9 mouse cellular contexts compared by ENCODE assay signal in genomic region chr5:137308356-137308755, GRCm38 (mm10). TPM values are rescaled to one million over a fixed set of nuclear protein-coding genes. Genes with fewer than 3 reads are reported as not detected.
DNase-seq lines count a peak whose midpoint lies in the region; ATAC-seq and TF ChIP-seq lines count a peak whose summit lies in the region.
"Had no signal": no experiment of that assay in that cellular context is flagged by ENCODE, and none has a peak within 500 bp of the region (broad histone marks: within the 10 kb centered on the region; RNA-seq: fewer than 3 reads in every experiment).

No protein-coding gene starts in this region.

- peaks cover 35% of the 10 kb centered on the region for H3K36me3 ChIP-seq in kidney, postnatal 0 days (ENCODE audit: insufficient read depth, low read length)
- H3K36me3 ChIP-seq in embryonic facial prominence, embryonic 11.5 days (replicated peaks; ENCODE audit: control insufficient read depth, insufficient read depth, low read depth, low read length), result peaks cover 6% of the 10 kb centered on the region
- H3K36me3 ChIP-seq in intestine, embryonic 16.5 days (ENCODE audit: control insufficient read depth, insufficient read depth, low read length), result peaks cover 23% of the 10 kb centered on the region
- H3K36me3 ChIP-seq in neural tube, embryonic 14.5 days (ENCODE audit: control insufficient read depth, insufficient read depth, low read length), result peaks cover 4% of the 10 kb centered on the region; the same call in 1 of the 2 replicates

- peak overlapping the region; percentile 98; the same call in 1 of the 2 replicates for H3K9ac ChIP-seq in kidney, postnatal 0 days (ENCODE audit: low read depth, low read length)
- H3K9ac ChIP-seq in embryonic facial prominence, embryonic 11.5 days (replicated peaks; ENCODE audit: low read length), result peak overlapping the region; percentile 22; the same call in 1 of the 2 replicates
- peak overlapping the region; percentile 95; the same call in 1 of the 2 replicates for H3K9ac ChIP-seq in intestine, embryonic 16.5 days (ENCODE audit: low read depth, low read length)
- H3K9ac ChIP-seq in neural tube, embryonic 14.5 days (replicated peaks; ENCODE audit: low read depth, low read length), result peak overlapping the region; percentile 94

- WGBS in kidney, postnatal 0 days, result 91% methylated on average over 4 of the region's 4 CpGs
- 93% methylated on average over 4 of the region's 4 CpGs for WGBS in embryonic facial prominence, embryonic 11.5 days
- WGBS in intestine, embryonic 16.5 days, result 92% methylated on average over 4 of the region's 4 CpGs
- WGBS in neural tube, embryonic 14.5 days, result over 99% methylated on average over 4 of the region's 4 CpGs

- no peak for DNase-seq in kidney, postnatal 0 days (ENCODE audit: low spot score)
- no peak for DNase-seq in kidney, adult 18-20 months
- DNase-seq in embryonic facial prominence, embryonic 11.5 days (ENCODE audit: low spot score), result no peak
- DNase-seq in urinary bladder, adult 2 months (ENCODE audit: low spot score), result no peak
- DNase-seq in lung, postnatal 25 days (ENCODE audit: low spot score), result no peak
- no peak for DNase-seq in embryo, embryonic 10 days (ENCODE audit: low spot score)
- DNase-seq: thymus, postnatal 25 days had no signal

- peak overlapping the region; percentile 90 for H3K27ac ChIP-seq in kidney, postnatal 0 days
- H3K27ac ChIP-seq in embryonic facial prominence, embryonic 11.5 days (replicated peaks; ENCODE audit: low read depth, low read length), result peak overlapping the region; percentile 91; the same call in 1 of the 2 replicates
- peak overlapping the region; percentile 94; the same call in 1 of the 2 replicates for H3K27ac ChIP-seq in intestine, embryonic 16.5 days (ENCODE audit: low read length)
- H3K27ac ChIP-seq in neural tube, embryonic 14.5 days (ENCODE audit: low read depth, low read length), result peak overlapping the region; percentile 95

- no peaks in the 10 kb centered on the region for H3K9me3 ChIP-seq in kidney, postnatal 0 days (replicated peaks; ENCODE audit: low read length)
- H3K9me3 ChIP-seq in embryonic facial prominence, embryonic 11.5 days (replicated peaks; ENCODE audit: control insufficient read depth, low read length), result no peaks in the 10 kb centered on the region
- H3K9me3 ChIP-seq in intestine, embryonic 16.5 days (ENCODE audit: control insufficient read depth, low read length), result 0 out of 2 replicates have a peak, but pooled peaks cover 3% of the 10 kb centered on the region
- no peaks in the 10 kb centered on the region for H3K9me3 ChIP-seq in neural tube, embryonic 14.5 days (ENCODE audit: control insufficient read depth, low read length)

- peak overlapping the region; percentile 91; the same call in 1 of the 2 replicates for H3K4me3 ChIP-seq in kidney, postnatal 0 days (replicated peaks; ENCODE audit: low read depth, low read length)
- peak overlapping the region; percentile 92; the same call in 1 of the 2 replicates for H3K4me3 ChIP-seq in embryonic facial prominence, embryonic 11.5 days (ENCODE audit: low read depth, low read length)
- peak overlapping the region; percentile 88 for H3K4me3 ChIP-seq in intestine, embryonic 16.5 days (ENCODE audit: low read length)
- peak overlapping the region; percentile 96; the same call in 1 of the 2 replicates for H3K4me3 ChIP-seq in neural tube, embryonic 14.5 days (ENCODE audit: low read depth, low read length)

- no peaks in the 10 kb centered on the region for H3K27me3 ChIP-seq in kidney, postnatal 0 days (ENCODE audit: insufficient read depth, low read length)
- H3K27me3 ChIP-seq in embryonic facial prominence, embryonic 11.5 days (ENCODE audit: control insufficient read depth, insufficient read depth, low read length), result no peaks in the 10 kb centered on the region
- no peaks in the 10 kb centered on the region for H3K27me3 ChIP-seq in intestine, embryonic 16.5 days (replicated peaks; ENCODE audit: control insufficient read depth, insufficient read depth, low read length)
- H3K27me3 ChIP-seq in neural tube, embryonic 14.5 days (ENCODE audit: control insufficient read depth, insufficient read depth, low read length), result no peaks in the 10 kb centered on the region

- ATAC-seq in kidney, postnatal 0 days (replicated peaks; ENCODE audit: low FRiP score, low read depth), result no peak
- ATAC-seq in embryonic facial prominence, embryonic 11.5 days (replicated peaks; ENCODE audit: insufficient number of reproducible peaks, low FRiP score, low TSS enrichment, low read depth), result no peak
- ATAC-seq in intestine, embryonic 16.5 days, result no peak
- ATAC-seq in neural tube, embryonic 14.5 days (ENCODE audit: low read depth), result no peak

- H3K4me2 ChIP-seq in kidney, postnatal 0 days (ENCODE audit: low read length), result peak overlapping the region; percentile 80
- peak overlapping the region; percentile 60; the same call in 1 of the 2 replicates for H3K4me2 ChIP-seq in embryonic facial prominence, embryonic 11.5 days (ENCODE audit: low read depth, low read length)
- H3K4me2 ChIP-seq in intestine, embryonic 16.5 days (ENCODE audit: low read depth, low read length), result peak overlapping the region; percentile 51
- H3K4me2 ChIP-seq in neural tube, embryonic 14.5 days (ENCODE audit: low read depth, low read length), result peak overlapping the region; percentile 57

- TF ChIP-seq CTCF in kidney, postnatal 0 days (IDR thresholded peaks at IDR 0.05; ENCODE audit: low read depth), result no peak

- H3K4me1 ChIP-seq in kidney, postnatal 0 days (replicated peaks; ENCODE audit: insufficient read depth, low read length), result peaks cover 35% of the 10 kb centered on the region
- peaks cover 10% of the 10 kb centered on the region for H3K4me1 ChIP-seq in embryonic facial prominence, embryonic 11.5 days (ENCODE audit: control insufficient read depth, insufficient read depth, low read length)
- peaks cover 36% of the 10 kb centered on the region for H3K4me1 ChIP-seq in intestine, embryonic 16.5 days (ENCODE audit: control insufficient read depth, insufficient read depth, low read length)
- peaks cover 30% of the 10 kb centered on the region for H3K4me1 ChIP-seq in neural tube, embryonic 14.5 days (ENCODE audit: control insufficient read depth, insufficient read depth, low read length)

RNA-seq across cellular contexts. Expression of gene Srrt, which starts 0.9 kb away (rescaled TPM):
- 68.0 and 77.7 TPM in 2 replicates for polyA plus RNA-seq in kidney, postnatal 0 days (2015; fragmentation: Nextera tagmentation; extraction: Ambion mirVana)
- polyA plus RNA-seq in embryonic facial prominence, embryonic 11.5 days (2014; fragmentation: Nextera tagmentation; extraction: Ambion mirVana), result 136 and 148 TPM in 2 replicates
- 106 and 113 TPM in 2 replicates for polyA plus RNA-seq in intestine, embryonic 16.5 days (2015; fragmentation: Nextera tagmentation; extraction: Ambion mirVana)
- polyA plus RNA-seq in neural tube, embryonic 14.5 days (2014; fragmentation: Nextera tagmentation; extraction: Ambion mirVana), result 81.8 and 91.5 TPM in 2 replicates
- polyA plus RNA-seq in urinary bladder, adult 2 months (2012; rRNA removed), result 163 and 168 TPM in 2 replicates

RNA-seq across cellular contexts. Expression of gene Trip6, which starts 5.8 kb away (rescaled TPM):
- 74.8 and 75.6 TPM in 2 replicates for polyA plus RNA-seq in kidney, postnatal 0 days (2015; fragmentation: Nextera tagmentation; extraction: Ambion mirVana)
- 40.3 and 51.8 TPM in 2 replicates for polyA plus RNA-seq in embryonic facial prominence, embryonic 11.5 days (2014; fragmentation: Nextera tagmentation; extraction: Ambion mirVana)
- 61.2 and 68.0 TPM in 2 replicates for polyA plus RNA-seq in intestine, embryonic 16.5 days (2015; fragmentation: Nextera tagmentation; extraction: Ambion mirVana)
- 8.0 and 11.5 TPM in 2 replicates for polyA plus RNA-seq in neural tube, embryonic 14.5 days (2014; fragmentation: Nextera tagmentation; extraction: Ambion mirVana)
- polyA plus RNA-seq in urinary bladder, adult 2 months (2012; rRNA removed), result 54.5 and 62.8 TPM in 2 replicates

RNA-seq across cellular contexts. Expression of gene Ufsp1, which starts 13.9 kb away (rescaled TPM):
- 11.4 and 12.8 TPM in 2 replicates for polyA plus RNA-seq in kidney, postnatal 0 days (2015; fragmentation: Nextera tagmentation; extraction: Ambion mirVana)
- 6.6 and 7.8 TPM in 2 replicates for polyA plus RNA-seq in embryonic facial prominence, embryonic 11.5 days (2014; fragmentation: Nextera tagmentation; extraction: Ambion mirVana)
- 9.5 and 10.7 TPM in 2 replicates for polyA plus RNA-seq in intestine, embryonic 16.5 days (2015; fragmentation: Nextera tagmentation; extraction: Ambion mirVana)
- polyA plus RNA-seq in neural tube, embryonic 14.5 days (2014; fragmentation: Nextera tagmentation; extraction: Ambion mirVana), result 19.7 and 24.0 TPM in 2 replicates
- 8.2 and 9.0 TPM in 2 replicates for polyA plus RNA-seq in urinary bladder, adult 2 months (2012; rRNA removed)

RNA-seq across cellular contexts. Expression of gene Ache, which starts 21.0 kb away (rescaled TPM):
- 6.5 and 7.4 TPM in 2 replicates for polyA plus RNA-seq in kidney, postnatal 0 days (2015; fragmentation: Nextera tagmentation; extraction: Ambion mirVana)
- 3.5 and 6.3 TPM in 2 replicates for polyA plus RNA-seq in embryonic facial prominence, embryonic 11.5 days (2014; fragmentation: Nextera tagmentation; extraction: Ambion mirVana)
- polyA plus RNA-seq in intestine, embryonic 16.5 days (2015; fragmentation: Nextera tagmentation; extraction: Ambion mirVana), result 9.0 and 9.3 TPM in 2 replicates
- polyA plus RNA-seq in neural tube, embryonic 14.5 days (2014; fragmentation: Nextera tagmentation; extraction: Ambion mirVana), result 61.8 and 79.1 TPM in 2 replicates
- 0.87 and 1.1 TPM in 2 replicates for polyA plus RNA-seq in urinary bladder, adult 2 months (2012; rRNA removed)

RNA-seq across cellular contexts. Expression of gene Slc12a9, which starts 25.0 kb away (rescaled TPM):
- 11.8 and 12.0 TPM in 2 replicates for polyA plus RNA-seq in kidney, postnatal 0 days (2015; fragmentation: Nextera tagmentation; extraction: Ambion mirVana)
- polyA plus RNA-seq in embryonic facial prominence, embryonic 11.5 days (2014; fragmentation: Nextera tagmentation; extraction: Ambion mirVana), result 3.0 and 4.2 TPM in 2 replicates
- polyA plus RNA-seq in intestine, embryonic 16.5 days (2015; fragmentation: Nextera tagmentation; extraction: Ambion mirVana), result 14.7 and 15.7 TPM in 2 replicates
- polyA plus RNA-seq in neural tube, embryonic 14.5 days (2014; fragmentation: Nextera tagmentation; extraction: Ambion mirVana), result 16.4 and 17.8 TPM in 2 replicates
- 16.6 and 17.1 TPM in 2 replicates for polyA plus RNA-seq in urinary bladder, adult 2 months (2012; rRNA removed)

Comparison
In these comparisons a context has a peak if more than half of its experiments do, and no peak if none do; other contexts are left out.
1. H3K9ac ChIP-seq: peak in every context shown above with its lines; median percentile 98 in kidney, postnatal 0 days; 95 in intestine, embryonic 16.5 days; 94 in neural tube, embryonic 14.5 days; 22 in embryonic facial prominence, embryonic 11.5 days.